ENCODE assay signal across 23 mouse cellular contexts in genomic region chr3:50186369-50186768, GRCm38 (mm10).
DNase-seq lines count a peak whose midpoint lies in the region; ATAC-seq lines count a peak whose summit lies in the region.
"Had no signal": no experiment of that assay in that cellular context is flagged by ENCODE, and none has a peak within 500 bp of the region (broad histone marks: within the 10 kb centered on the region; RNA-seq: fewer than 3 reads in every experiment).

No protein-coding gene starts in this region.

- H3K4me3 ChIP-seq in limb, embryonic 13.5 days = no peak overlapping the region
- H3K4me3 ChIP-seq in limb, embryonic 10.5 days = no peak overlapping the region
- H3K4me3 ChIP-seq in lung, embryonic 16.5 days (ENCODE audit: low read length) = no peak overlapping the region
- H3K4me3 ChIP-seq: embryonic facial prominence, embryonic 10.5 days; embryonic facial prominence, embryonic 12.5 days; forebrain, embryonic 13.5 days; forebrain, embryonic 15.5 days had no signal

- no peaks in the 10 kb centered on the region for H3K9me3 ChIP-seq in limb, embryonic 13.5 days
- no peaks in the 10 kb centered on the region for H3K9me3 ChIP-seq in limb, embryonic 10.5 days (replicated peaks)
- no peaks in the 10 kb centered on the region for H3K9me3 ChIP-seq in lung, embryonic 16.5 days (ENCODE audit: control insufficient read depth, low read length)
- H3K9me3 ChIP-seq: embryonic facial prominence, embryonic 10.5 days; embryonic facial prominence, embryonic 12.5 days; forebrain, embryonic 13.5 days; forebrain, embryonic 15.5 days; G1E had no signal

- H3K27ac ChIP-seq in limb, embryonic 13.5 days = peak overlapping the region; percentile 48; the same call in 1 of the 2 replicates
- H3K27ac ChIP-seq in limb, embryonic 10.5 days = no peak overlapping the region
- H3K27ac ChIP-seq in lung, embryonic 16.5 days (ENCODE audit: low read length) = no peak overlapping the region
- H3K27ac ChIP-seq: embryonic facial prominence, embryonic 10.5 days; embryonic facial prominence, embryonic 12.5 days; forebrain, embryonic 13.5 days; forebrain, embryonic 15.5 days had no signal

- peak; percentile 72; the same call in 1 of the 2 replicates for ATAC-seq in limb, embryonic 13.5 days (ENCODE audit: low FRiP score, low read depth)
- ATAC-seq in lung, embryonic 16.5 days (ENCODE audit: low read depth) = peak; percentile 49; the same call in 1 of the 2 replicates
- ATAC-seq: activated CD4-positive, CD25-positive, alpha-beta regulatory T cell, adult 4 months; CD4-positive, CD25-positive, alpha-beta regulatory T cell, adult 4 months; forebrain, embryonic 13.5 days; forebrain, embryonic 15.5 days; Patski had no signal

- no peak for DNase-seq in limb, embryonic 10.5 days (ENCODE audit: low spot score)
- DNase-seq in lung, postnatal 14 days = no peak
- no peak for DNase-seq in frontal cortex, postnatal 36 days (ENCODE audit: low spot score in 2 of 2)
- DNase-seq: adrenal gland, adult 8-10 months; adrenal gland, postnatal 14 days; adrenal gland, postnatal 36 days; B cell, adult 2 months; cerebellum, adult 11-12 months; cerebellum, adult 2 months; cerebellum, adult 9-10 months; cerebellum, postnatal 10 days; cerebellum, postnatal 25 days had no signal

- no peaks in the 10 kb centered on the region for H3K27me3 ChIP-seq in limb, embryonic 13.5 days
- H3K27me3 ChIP-seq in limb, embryonic 10.5 days (ENCODE audit: low read depth, poor library complexity, severe bottlenecking) = no peaks in the 10 kb centered on the region
- no peaks in the 10 kb centered on the region for H3K27me3 ChIP-seq in lung, embryonic 16.5 days (ENCODE audit: control insufficient read depth, insufficient read depth, low read depth, low read length)
- H3K27me3 ChIP-seq: CH12.LX; embryonic facial prominence, embryonic 12.5 days; forebrain, embryonic 13.5 days; forebrain, embryonic 15.5 days had no signal

- no peaks in the 10 kb centered on the region for H3K36me3 ChIP-seq in limb, embryonic 13.5 days
- H3K36me3 ChIP-seq in limb, embryonic 10.5 days = no peaks in the 10 kb centered on the region
- no peaks in the 10 kb centered on the region for H3K36me3 ChIP-seq in lung, embryonic 16.5 days (ENCODE audit: control insufficient read depth, insufficient read depth, low read length)
- H3K36me3 ChIP-seq: embryonic facial prominence, embryonic 10.5 days; embryonic facial prominence, embryonic 12.5 days; forebrain, embryonic 15.5 days; G1E had no signal

- H3K4me2 ChIP-seq in limb, embryonic 13.5 days (replicated peaks) = no peak overlapping the region
- H3K4me2 ChIP-seq in lung, embryonic 16.5 days (ENCODE audit: low read depth, low read length) = no peak overlapping the region
- H3K4me2 ChIP-seq: embryonic facial prominence, embryonic 12.5 days; forebrain, embryonic 13.5 days; forebrain, embryonic 15.5 days had no signal

- 62% methylated on average over 5 of the region's 5 CpGs for WGBS in limb, embryonic 13.5 days
- 83% methylated on average over 5 of the region's 5 CpGs for WGBS in limb, embryonic 10.5 days
- 53% methylated on average over 5 of the region's 5 CpGs for WGBS in lung, embryonic 16.5 days

- H3K9ac ChIP-seq in limb, embryonic 13.5 days = no peak overlapping the region
- H3K9ac ChIP-seq in lung, embryonic 16.5 days (ENCODE audit: low read length) = no peak overlapping the region
- H3K9ac ChIP-seq: embryonic facial prominence, embryonic 12.5 days; forebrain, embryonic 13.5 days; forebrain, embryonic 15.5 days had no signal

- H3K4me1 ChIP-seq in limb, embryonic 13.5 days = peaks cover 7% of the 10 kb centered on the region; the same call in 1 of the 2 replicates
- peaks cover 5% of the 10 kb centered on the region; the same call in 1 of the 2 replicates for H3K4me1 ChIP-seq in limb, embryonic 10.5 days
- 0 out of 2 replicates have a peak, but pooled peaks cover 2% of the 10 kb centered on the region for H3K4me1 ChIP-seq in lung, embryonic 16.5 days (replicated peaks; ENCODE audit: control insufficient read depth, insufficient read depth, low read length)
- H3K4me1 ChIP-seq: embryonic facial prominence, embryonic 10.5 days; embryonic facial prominence, embryonic 12.5 days; forebrain, embryonic 13.5 days; forebrain, embryonic 15.5 days had no signal
